Mouse (Mus musculus) limb, embryonic 11.5 days (tissue): ENCODE measurements around the gene Fkbp3. TPM values are rescaled to one million over a fixed set of nuclear protein-coding genes. Genes with fewer than 3 reads are reported as not detected.

Experiments used
- polyA plus RNA-seq: library from polyadenylated mRNA; unstranded; fragments of >200 nt; fragmentation: Nextera tagmentation; extraction: Ambion mirVana; gene quantifications from 2 replicates; pipeline ENCODE4 v1.2.1, GENCODE M21; 2014

The Fkbp3 gene
- polyA plus RNA-seq, 1 experiment from 2014 or later: 648 TPM

Other genes starting within 250 kb of the Fkbp3 start
- gene Gm527, start 156.1 kb downstream of the Fkbp3 start, polyA plus RNA-seq: 2.1 and 2.4 TPM in 2 replicates
- gene Klhl28, start 108.5 kb downstream of the Fkbp3 start, polyA plus RNA-seq: 10.8 and 11.6 TPM in 2 replicates
- 27.3 and 28.1 TPM in 2 replicates for gene Togaram1, start 108.2 kb downstream of the Fkbp3 start, polyA plus RNA-seq
- 74.4 and 79.0 TPM in 2 replicates for gene Prpf39, start 37.7 kb downstream of the Fkbp3 start, polyA plus RNA-seq
- 18.0 and 18.6 TPM in 2 replicates for gene Fancm, start 1.6 kb upstream of the Fkbp3 start, polyA plus RNA-seq
- 80.3 and 86.8 TPM in 2 replicates for gene Mis18bp1, start 98.6 kb upstream of the Fkbp3 start, polyA plus RNA-seq
- gene Wdr20rt, start 151.5 kb upstream of the Fkbp3 start, polyA plus RNA-seq: not detected in 2 replicates